Mouse (Mus musculus): ENCODE data around the gene Ccdc96.

- no peak for TF ChIP-seq CTCF (IDR thresholded peaks at IDR 0.05; ENCODE audit: control insufficient read depth, insufficient read depth, low read length)
- no peak for TF ChIP-seq POLR2A (IDR thresholded peaks at IDR 0.05; ENCODE audit: borderline replicate concordance, control insufficient read depth, low read depth, low read length)
Measured at GRCm38 (mm10) chr5:36444611-36445010, 39.8 kb upstream of the Ccdc96 start.

Measured in bone marrow, adult 2 months (tissue).